Mouse (Mus musculus): ENCODE measurements around the gene Kcnj3.

Kcnj3 gene

DNA sequence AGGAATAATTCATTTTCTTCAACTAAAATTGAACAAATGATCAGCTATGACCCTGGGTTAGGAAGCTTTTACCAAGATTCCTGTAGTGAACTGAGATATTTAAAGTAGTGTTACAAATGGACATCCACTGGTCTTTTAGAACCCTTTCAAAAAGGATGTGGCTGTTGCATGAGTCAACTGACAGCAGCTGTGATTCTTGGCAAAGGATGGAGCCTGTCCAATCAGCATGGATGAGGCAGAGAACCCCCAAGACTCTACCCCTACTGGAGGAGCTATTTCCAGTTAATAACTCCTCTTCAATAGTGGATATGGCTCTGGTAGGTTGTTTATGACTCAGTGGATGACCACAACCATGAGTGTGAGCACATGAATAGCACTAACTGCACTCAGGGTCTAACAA is 81.5 kb downstream of the Kcnj3 start:
- no peak for DNase-seq

DNA sequence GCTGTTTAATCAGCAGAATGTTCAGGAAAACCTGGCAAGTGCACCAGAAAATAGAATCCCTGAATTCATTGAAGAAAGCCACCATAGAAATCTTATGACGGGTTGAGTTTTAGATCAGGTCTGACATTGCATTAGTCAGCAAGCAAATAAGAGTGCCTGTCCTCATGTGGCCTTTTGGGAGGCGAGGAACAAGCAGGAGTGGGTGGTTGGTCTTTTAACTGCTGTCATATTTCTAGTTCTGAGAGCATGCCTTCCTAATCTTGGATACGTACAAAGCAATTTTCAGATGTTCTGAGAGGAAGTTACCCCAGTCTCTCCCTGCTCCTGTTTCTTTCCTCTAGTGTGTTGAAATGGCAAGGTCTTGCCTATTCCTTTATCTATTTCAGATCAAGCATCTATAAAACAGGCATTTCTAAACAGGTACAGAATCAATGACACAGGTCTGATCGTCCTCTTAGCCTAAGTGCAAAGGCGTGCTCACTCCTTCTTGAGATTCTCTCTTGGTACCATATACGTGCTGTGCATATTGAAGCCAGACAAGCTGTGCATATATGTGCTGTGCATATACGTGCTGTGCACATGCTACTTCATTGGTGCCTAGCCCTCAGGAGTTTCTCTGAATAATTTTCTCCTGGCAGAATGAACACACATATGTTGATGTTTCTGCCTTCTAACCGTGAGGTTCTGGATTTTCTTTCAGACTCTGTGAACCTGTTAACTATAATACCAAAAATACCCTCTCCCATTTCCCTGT is 97.1 kb downstream of the Kcnj3 start:
- no peak for DNase-seq

DNA sequence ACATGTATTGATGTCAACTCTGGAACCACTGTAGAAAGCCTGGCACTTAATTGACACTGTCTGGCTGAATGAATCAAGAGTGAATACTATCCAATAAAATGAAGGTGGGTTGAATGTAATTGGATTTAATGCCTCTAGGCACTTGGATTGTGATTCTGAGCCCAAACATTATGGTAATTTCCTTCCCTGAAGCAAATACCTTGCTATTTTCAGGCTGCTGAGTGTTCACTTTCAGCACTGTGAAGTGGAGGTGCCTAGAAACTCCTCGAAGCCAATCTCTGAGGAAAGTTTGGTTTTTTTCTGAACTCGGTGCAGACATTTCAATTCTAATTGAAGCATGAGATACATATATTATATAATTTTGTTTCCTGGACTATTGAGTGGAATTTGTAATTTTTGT is 99.2 kb downstream of the Kcnj3 start:
- DNase-seq: no peak

DNA sequence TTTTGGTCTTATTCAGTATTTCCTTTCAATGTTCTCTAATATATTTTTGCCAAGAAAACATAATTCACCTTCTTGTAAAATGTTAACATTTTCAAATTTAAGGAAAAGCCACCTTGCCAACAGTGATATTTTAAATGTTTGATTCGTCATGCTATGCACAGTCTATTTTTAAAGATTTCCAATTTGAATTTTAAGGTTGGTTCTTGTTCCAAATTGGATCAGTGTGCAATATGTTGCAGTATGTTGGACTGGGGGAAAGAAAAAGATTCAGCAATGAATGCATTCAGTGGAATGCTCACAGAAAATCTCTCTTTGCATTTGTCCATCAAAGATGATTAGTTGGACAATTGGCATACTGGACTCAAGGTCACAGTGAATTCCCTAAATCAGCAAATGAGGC is 99.7 kb downstream of the Kcnj3 start:
- no peak for DNase-seq

DNA sequence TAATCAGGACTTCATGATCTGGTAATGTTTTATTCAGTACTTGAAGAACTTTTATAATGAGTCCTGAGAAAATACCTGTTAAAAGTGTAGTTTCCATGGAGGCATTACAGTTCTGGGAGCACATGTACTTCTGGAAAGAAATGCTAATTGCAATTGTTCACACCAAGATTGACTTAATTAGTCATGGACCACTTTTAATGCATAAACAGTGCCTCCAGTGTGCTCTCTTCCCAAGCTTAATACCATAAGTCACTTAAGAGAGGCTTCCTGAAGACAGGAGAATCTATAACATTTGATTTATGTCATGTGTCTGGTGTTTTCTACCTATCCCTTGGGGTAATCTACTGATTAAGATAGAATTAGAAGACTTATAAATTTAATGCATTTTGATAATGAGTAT is 111.8 kb downstream of the Kcnj3 start:
- no peak for DNase-seq

DNA sequence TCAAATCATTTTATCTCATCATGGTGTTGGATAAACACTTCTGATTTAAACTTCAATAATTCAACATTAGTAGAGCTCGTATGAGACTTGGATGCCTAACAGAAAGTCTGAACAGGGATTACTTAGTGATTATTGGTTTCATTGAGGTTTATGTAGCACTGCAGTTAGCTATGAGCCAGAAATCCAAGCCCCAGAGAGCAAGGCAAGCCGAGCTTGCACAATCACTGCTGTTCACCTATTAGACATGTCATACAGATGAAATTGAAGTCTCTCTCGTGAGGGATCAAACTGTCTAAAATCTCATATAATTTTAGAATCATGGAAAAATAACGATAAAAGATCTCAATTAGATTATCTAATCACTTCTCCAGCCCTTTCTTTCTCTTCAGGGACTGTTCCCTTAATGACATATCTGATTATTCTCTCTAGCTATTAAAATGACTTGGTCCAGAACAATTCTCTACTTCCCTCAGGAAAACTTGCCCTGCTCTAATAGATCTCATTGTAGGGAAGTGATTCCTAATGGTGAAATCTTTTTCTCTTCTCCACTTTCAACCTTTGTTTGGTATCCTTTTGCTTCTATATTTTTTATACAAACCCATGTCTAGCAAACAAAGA is 122.7 kb downstream of the Kcnj3 start:
- DNase-seq: no peak

DNA sequence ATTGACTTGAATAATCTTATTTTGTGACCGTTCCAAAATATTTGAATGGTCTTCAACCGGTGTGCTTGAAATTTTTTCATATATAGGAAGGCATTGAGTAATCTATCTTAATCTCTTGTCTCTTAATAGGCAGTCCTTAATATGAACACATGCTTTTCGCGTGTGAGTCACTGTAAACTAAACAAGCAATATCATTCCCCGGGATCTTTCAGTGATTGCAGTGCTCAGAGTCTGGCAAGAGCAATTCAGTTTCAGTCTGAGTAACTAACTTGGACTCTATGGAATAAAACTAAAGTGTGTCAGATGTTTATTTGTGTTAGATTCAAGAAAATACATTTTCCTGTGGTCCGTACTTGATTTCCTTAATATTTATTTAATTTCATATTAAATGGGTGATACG is 133.5 kb downstream of the Kcnj3 start:
- no peak for DNase-seq

DNA sequence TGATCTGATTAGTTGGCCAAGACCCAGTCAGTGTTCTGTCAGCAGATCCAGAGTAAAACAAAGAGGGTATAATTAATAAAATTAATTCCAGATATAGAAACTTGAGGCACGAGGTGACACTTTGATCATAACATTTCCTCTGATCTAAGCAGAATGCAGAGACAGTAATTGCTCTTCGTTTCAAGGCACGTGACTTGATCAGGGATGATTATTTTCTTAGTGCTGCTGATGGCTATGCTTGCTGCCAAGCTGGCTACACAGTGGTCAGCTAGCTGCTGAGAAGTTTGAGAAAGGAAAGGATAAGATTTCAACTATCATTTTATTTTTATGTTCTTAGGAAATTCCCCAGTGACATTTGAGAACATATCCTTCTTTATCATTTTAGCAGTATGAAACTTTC is 135.7 kb downstream of the Kcnj3 start:
- no peak for DNase-seq

DNA sequence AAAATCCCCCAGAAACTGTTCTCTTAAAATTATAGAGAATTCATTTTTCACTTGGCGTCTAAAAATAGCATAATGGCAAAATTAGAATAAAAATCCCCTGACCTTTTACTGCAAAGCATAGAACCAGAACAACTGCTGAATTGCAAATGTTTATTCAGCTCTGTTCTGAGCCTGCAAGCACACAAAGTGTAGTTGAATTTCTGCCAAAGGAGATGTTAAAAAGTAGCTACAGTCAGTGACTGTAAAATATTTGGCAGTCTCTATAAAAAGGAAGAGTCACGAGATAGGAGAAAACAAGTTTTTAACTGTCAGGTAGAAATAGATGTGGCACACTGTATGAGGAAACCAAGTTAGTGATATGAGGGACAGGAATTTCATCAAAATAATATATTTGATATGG is 144.5 kb downstream of the Kcnj3 start:
- DNase-seq: no peak

DNA sequence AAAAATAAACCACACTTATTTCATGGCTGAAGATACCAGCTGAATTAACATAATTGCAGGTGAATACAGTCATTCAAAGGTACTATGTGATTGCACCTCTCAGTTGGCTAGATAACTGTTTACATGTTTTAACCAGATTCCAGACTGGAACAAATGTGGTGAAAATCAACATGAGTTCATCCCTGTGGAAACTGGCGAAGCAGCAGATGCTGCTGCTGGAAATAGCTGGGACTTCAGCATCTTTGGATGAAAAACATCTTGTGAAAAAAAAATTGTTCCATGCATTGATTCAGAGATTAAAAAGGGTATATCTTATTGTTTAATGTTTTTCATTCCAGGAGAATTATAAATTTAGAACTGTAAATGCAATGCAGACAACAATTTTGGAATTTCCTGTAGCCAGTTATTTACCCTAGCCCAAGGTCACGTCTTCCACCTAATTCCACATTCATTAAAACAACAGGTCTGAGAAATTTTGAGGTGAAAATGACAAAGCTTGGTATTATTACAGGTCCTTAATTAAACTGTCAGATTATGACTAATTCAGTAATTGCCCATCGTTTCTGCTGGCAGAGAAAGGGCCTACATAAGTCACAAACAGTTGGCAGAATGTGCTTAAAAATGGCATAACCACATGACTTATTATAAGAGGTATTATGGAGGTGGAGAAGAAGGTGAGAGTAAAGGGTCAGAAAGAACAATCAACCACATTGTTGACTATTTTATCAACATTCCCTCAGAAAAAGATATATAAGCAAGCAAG is 155.6 kb downstream of the Kcnj3 start:
- no peak for DNase-seq

Data from kidney, postnatal 10 days (tissue).